Mouse (Mus musculus) bone marrow, adult 2 months (tissue): ENCODE measurements at regions not wholly inside any gene's neighbourhood (a gene's known extent, or its start where the extent isn't known, plus 50 kb on each side); places are given as distances from the start of the nearest gene placed in this dataset.
A peak's percentile ranks its signal among the peaks of the same experiment; 100 is the strongest.

Experiments used
- H3K27ac ChIP-seq: fragments of 200-500 bp; 2 replicates; pipeline ENCODE4 v1.5.1; 2012; ENCODE audit warnings: low read depth, mild to moderate bottlenecking, control low read depth, inconsistent platforms, low read length; ENCODE audit not compliant: control insufficient read depth, poor library complexity, insufficient read depth
- H3K4me1 ChIP-seq: fragments of 200-500 bp; 2 replicates; pipeline ENCODE4 v1.6.1; 2011; ENCODE audit warnings: low read length; ENCODE audit not compliant: control insufficient read depth, insufficient read depth
- H3K4me3 ChIP-seq: fragments of 200-500 bp; replicated peaks from 2 replicates; pipeline ENCODE3; 2011; ENCODE audit warnings: mild to moderate bottlenecking, low read depth, low read length, control low read depth; ENCODE audit not compliant: control insufficient read depth
- CTCF ChIP-seq: fragments of 200-500 bp; IDR thresholded peaks from 2 replicates; pipeline ENCODE4 v1.5.1; 2011; ENCODE audit warnings: low read length, control low read depth; ENCODE audit not compliant: control insufficient read depth, insufficient read depth
- POLR2A ChIP-seq: fragments of 200-500 bp; IDR thresholded peaks from 2 replicates; pipeline ENCODE4 v1.6.1; 2011; ENCODE audit warnings: low read depth, mild to moderate bottlenecking, control low read depth, low read length, borderline replicate concordance; ENCODE audit not compliant: control insufficient read depth
- WGBS: fragments of 180-500 bp; shearing (Covaris S2); methylation state at CpG from one replicate; pipeline ENCODE4 v1.1.7; 2018; 5-methylcytosine and 5-hydroxymethylcytosine counted together

GRCm38 (mm10) chr12:71573456-71573855 is 257.4 kb upstream of the Daam1 start:
- 89% methylated on average over 8 of the region's 8 CpGs for WGBS
- Histone ChIP-seq H3K4me1 (no peaks in the 10 kb centered on the region), H3K27ac (no peak overlapping the region), H3K4me3 (no peak overlapping the region)
- TF ChIP-seq POLR2A, result no peak
- TF ChIP-seq CTCF, result no peak

GRCm38 (mm10) chr12:71574685-71575084 is 256.2 kb upstream of the Daam1 start:
- 88% methylated on average over 10 of the region's 10 CpGs for WGBS
- H3K4me3 ChIP-seq, result no peak overlapping the region
- no peaks in the 10 kb centered on the region for H3K4me1 ChIP-seq
- no peak overlapping the region for H3K27ac ChIP-seq
- TF ChIP-seq CTCF (no peak), POLR2A (no peak)

- WGBS, result 4% methylated on average over 9 of the region's 9 CpGs
- TF ChIP-seq CTCF (no peak), POLR2A (no peak)
- Histone ChIP-seq H3K4me1 (no peaks in the 10 kb centered on the region), H3K27ac (no peak overlapping the region), H3K4me3 (peak overlapping the region; percentile 24)
These were observed 253.5 kb upstream of the Daam1 start for GRCm38 (mm10) chr12:71577349-71577748.

GRCm38 (mm10) chr12:71578006-71578405 is 252.9 kb upstream of the Daam1 start:
- 82% methylated on average over 9 of the region's 9 CpGs for WGBS
- TF ChIP-seq CTCF, result no peak
- TF ChIP-seq POLR2A, result no peak
- no peak overlapping the region for H3K27ac ChIP-seq
- no peak overlapping the region for H3K4me3 ChIP-seq
- H3K4me1 ChIP-seq, result no peaks in the 10 kb centered on the region

- TF ChIP-seq POLR2A, result no peak
- no peak for TF ChIP-seq CTCF
- H3K27ac ChIP-seq, result no peak overlapping the region
- 80% methylated on average over 11 of the region's 11 CpGs for whole genome bisulfite sequencing
- no peaks in the 10 kb centered on the region for H3K4me1 ChIP-seq
- H3K4me3 ChIP-seq, result no peak overlapping the region
These were observed 252.0 kb upstream of the Daam1 start for GRCm38 (mm10) chr12:71578912-71579311.

GRCm38 (mm10) chr12:71580532-71581290 is 250.2 kb upstream of the Daam1 start:
- no peak overlapping the region for H3K27ac ChIP-seq
- 79% methylated on average over 12 of the region's 12 CpGs for WGBS
- TF ChIP-seq POLR2A (no peak), CTCF (no peak)
- H3K4me1 ChIP-seq, result no peaks in the 10 kb centered on the region
- no peak overlapping the region for H3K4me3 ChIP-seq

- H3K4me3 ChIP-seq, result no peak overlapping the region
- 75% methylated on average over 8 of the region's 8 CpGs for WGBS
These were observed 246.3 kb upstream of the Daam1 start for GRCm38 (mm10) chr12:71584618-71585017.

GRCm38 (mm10) chr12:71598641-71599040 is 232.2 kb upstream of the Daam1 start:
- TF ChIP-seq POLR2A (no peak), CTCF (no peak)
- WGBS, result 80% methylated on average over 9 of the region's 9 CpGs

More at GRCm38 (mm10) chr12:71584618-71585017, 246.3 kb upstream of the Daam1 start:
- Histone ChIP-seq H3K4me1 (no peaks in the 10 kb centered on the region), H3K27ac (no peak overlapping the region)
- TF ChIP-seq POLR2A (no peak), CTCF (no peak)

More at GRCm38 (mm10) chr12:71598641-71599040, 232.2 kb upstream of the Daam1 start:
- Histone ChIP-seq H3K4me3 (no peak overlapping the region), H3K27ac (no peak overlapping the region), H3K4me1 (no peaks in the 10 kb centered on the region)
